Mouse (Mus musculus) midbrain, embryonic 12.5 days (tissue): ENCODE data around the gene Mrln. TPM values are rescaled to one million over a fixed set of nuclear protein-coding genes. Genes with fewer than 3 reads are reported as not detected.

Experiments
- ATAC-seq: fragments of 200-750 bp; cut with Nextera tagmentation; 2 replicates; pipeline ENCODE4 v1.8.0; 2017; ENCODE audit warnings: low read depth, moderate TSS enrichment, moderate library complexity; ENCODE audit not compliant: low FRiP score
- H3K27ac ChIP-seq: fragments of 300-500 bp; sonication (generic); replicated peaks from 2 replicates; pipeline ENCODE4 v1.5.1; 2016; ENCODE audit warnings: mild to moderate bottlenecking
- H3K27me3 ChIP-seq: fragments of 300-500 bp; sonication (generic); 2 replicates; pipeline ENCODE4 v1.6.1; 2016; ENCODE audit warnings: mild to moderate bottlenecking
- H3K36me3 ChIP-seq: fragments of 300-500 bp; sonication (generic); 2 replicates; pipeline ENCODE4 v1.6.1; 2016
- H3K4me1 ChIP-seq: fragments of 300-500 bp; sonication (generic); 2 replicates; pipeline ENCODE4 v1.6.1; 2016
- H3K4me2 ChIP-seq: fragments of 300-500 bp; sonication (generic); replicated peaks from 2 replicates; pipeline ENCODE4 v1.6.1; 2016; ENCODE audit warnings: mild to moderate bottlenecking, moderate library complexity
- H3K4me3 ChIP-seq: fragments of 300-500 bp; sonication (generic); 2 replicates; pipeline ENCODE4 v1.5.1; 2016; ENCODE audit warnings: mild to moderate bottlenecking
- H3K9ac ChIP-seq: fragments of 300-500 bp; sonication (generic); replicated peaks from 2 replicates; pipeline ENCODE4 v1.6.1; 2016; ENCODE audit warnings: mild to moderate bottlenecking, moderate library complexity
- H3K9me3 ChIP-seq: fragments of 300-500 bp; sonication (generic); 2 replicates; pipeline ENCODE4 v1.6.1; 2016; ENCODE audit warnings: mild to moderate bottlenecking
- whole genome bisulfite sequencing: fragments of 180-500 bp; shearing (Covaris S2); methylation state at CpG from one replicate; pipeline ENCODE4 v1.1.7; 2016; 5-methylcytosine and 5-hydroxymethylcytosine counted together
- polyA plus RNA-seq: library from polyadenylated mRNA; unstranded; fragments of >200 nt; fragmentation: Nextera tagmentation; extraction: Ambion mirVana; gene quantifications from 2 replicates; pipeline ENCODE4 v1.2.1, GENCODE M21; 2016

The Mrln gene
- polyA plus RNA-seq: 0.75 and 0.81 TPM in 2 replicates

GRCm38 (mm10) chr10:70204505-70205399, at the start of gene Mrln:
Gene Mrln, plus strand, starts transcription at chr10:70204664.
- no peaks in the 10 kb centered on the region for H3K9me3 ChIP-seq
- H3K27ac ChIP-seq: no peak within 1 kb of the TSS
- 72% methylated on average over 17 of the region's 17 CpGs for WGBS
- H3K9ac ChIP-seq: no peak within 1 kb of the TSS
- H3K4me2 ChIP-seq: no peak within 1 kb of the TSS
- no peak for ATAC-seq
- H3K36me3 ChIP-seq: no peaks in the 10 kb centered on the region
- H3K4me1 ChIP-seq: peaks cover 5% of the 10 kb centered on the region; the same call in 1 of the 2 replicates
- H3K4me3 ChIP-seq: no peak within 1 kb of the TSS
- H3K27me3 ChIP-seq: no peaks in the 10 kb centered on the region

GRCm38 (mm10) chr10:70156431-70157165, 47.9 kb upstream of the Mrln start:
- Histone ChIP-seq H3K4me1 (no peaks in the 10 kb centered on the region), H3K4me3 (no peak overlapping the region), H3K4me2 (no peak overlapping the region), H3K9ac (no peak overlapping the region), H3K27me3 (no peaks in the 10 kb centered on the region), H3K27ac (no peak overlapping the region), H3K9me3 (no peaks in the 10 kb centered on the region), H3K36me3 (peaks cover 45% of the 10 kb centered on the region)
- 67% methylated on average over 3 of the region's 3 CpGs for WGBS
- no peak for ATAC-seq

GRCm38 (mm10) chr10:70159651-70160320, 44.7 kb upstream of the Mrln start:
- no peak overlapping the region for H3K9ac ChIP-seq
- H3K4me3 ChIP-seq: no peak overlapping the region
- H3K9me3 ChIP-seq: no peaks in the 10 kb centered on the region
- ATAC-seq: no peak
- no peak overlapping the region; the same call in 1 of the 2 replicates for H3K27ac ChIP-seq
- H3K4me1 ChIP-seq: no peaks in the 10 kb centered on the region
- WGBS: 81% methylated on average over 12 of the region's 12 CpGs
- no peak overlapping the region for H3K4me2 ChIP-seq
- peaks cover 29% of the 10 kb centered on the region for H3K36me3 ChIP-seq
- no peaks in the 10 kb centered on the region for H3K27me3 ChIP-seq

- Histone ChIP-seq H3K27ac (no peak overlapping the region), H3K4me2 (no peak overlapping the region), H3K9ac (no peak overlapping the region), H3K27me3 (no peaks in the 10 kb centered on the region), H3K4me3 (no peak overlapping the region), H3K4me1 (no peaks in the 10 kb centered on the region), H3K9me3 (no peaks in the 10 kb centered on the region), H3K36me3 (peaks cover 20% of the 10 kb centered on the region)
- no peak for ATAC-seq
- 96% methylated on average over 12 of the region's 12 CpGs for WGBS
These were observed 43.7 kb upstream of the Mrln start for GRCm38 (mm10) chr10:70160811-70161210.

GRCm38 (mm10) chr10:70161504-70161903, 43.0 kb upstream of the Mrln start:
- ATAC-seq: no peak
- Histone ChIP-seq H3K9me3 (no peaks in the 10 kb centered on the region), H3K9ac (no peak overlapping the region), H3K36me3 (peaks cover 14% of the 10 kb centered on the region), H3K4me2 (no peak overlapping the region), H3K27ac (no peak overlapping the region), H3K27me3 (no peaks in the 10 kb centered on the region), H3K4me1 (no peaks in the 10 kb centered on the region), H3K4me3 (no peak overlapping the region)
- WGBS: 93% methylated on average over 14 of the region's 14 CpGs

- Histone ChIP-seq H3K27me3 (no peaks in the 10 kb centered on the region), H3K9ac (no peak overlapping the region), H3K4me2 (no peak overlapping the region), H3K27ac (no peak overlapping the region), H3K9me3 (no peaks in the 10 kb centered on the region), H3K4me3 (no peak overlapping the region), H3K4me1 (no peaks in the 10 kb centered on the region), H3K36me3 (peaks cover 11% of the 10 kb centered on the region)
- ATAC-seq: no peak
- 49% methylated on average over 5 of the region's 5 CpGs for WGBS
These were observed 40.8 kb upstream of the Mrln start for GRCm38 (mm10) chr10:70163681-70164080.

GRCm38 (mm10) chr10:70165877-70166276, 38.6 kb upstream of the Mrln start:
- Histone ChIP-seq H3K27ac (no peak overlapping the region), H3K4me1 (peaks cover 3% of the 10 kb centered on the region; the same call in 1 of the 2 replicates), H3K4me3 (no peak overlapping the region), H3K27me3 (no peaks in the 10 kb centered on the region), H3K36me3 (peaks cover 14% of the 10 kb centered on the region), H3K4me2 (no peak overlapping the region), H3K9ac (no peak overlapping the region), H3K9me3 (no peaks in the 10 kb centered on the region)
- WGBS: 86% methylated on average over 6 of the region's 6 CpGs
- ATAC-seq: no peak

- H3K4me3 ChIP-seq: no peak overlapping the region
- H3K9me3 ChIP-seq: no peaks in the 10 kb centered on the region
- H3K27me3 ChIP-seq: no peaks in the 10 kb centered on the region
- ATAC-seq: no peak
- no peak overlapping the region for H3K9ac ChIP-seq
- peaks cover 3% of the 10 kb centered on the region; the same call in 1 of the 2 replicates for H3K4me1 ChIP-seq
- no peak overlapping the region for H3K27ac ChIP-seq
- 92% methylated on average over 5 of the region's 5 CpGs for WGBS
- peaks cover 17% of the 10 kb centered on the region for H3K36me3 ChIP-seq
- no peak overlapping the region for H3K4me2 ChIP-seq
These were observed 38.0 kb upstream of the Mrln start for GRCm38 (mm10) chr10:70166427-70166826.

- WGBS: 86% methylated on average over 11 of the region's 11 CpGs
- Histone ChIP-seq H3K4me3 (no peak overlapping the region), H3K27me3 (no peaks in the 10 kb centered on the region), H3K4me2 (no peak overlapping the region), H3K9me3 (no peaks in the 10 kb centered on the region), H3K27ac (no peak overlapping the region), H3K36me3 (peaks cover 25% of the 10 kb centered on the region), H3K4me1 (peaks cover 3% of the 10 kb centered on the region; the same call in 1 of the 2 replicates), H3K9ac (no peak overlapping the region)
- ATAC-seq: no peak
These were observed 36.8 kb upstream of the Mrln start for GRCm38 (mm10) chr10:70167625-70168024.

- Histone ChIP-seq H3K4me2 (no peak overlapping the region), H3K4me1 (peaks cover 3% of the 10 kb centered on the region; the same call in 1 of the 2 replicates), H3K36me3 (peaks cover 25% of the 10 kb centered on the region), H3K9ac (no peak overlapping the region), H3K27me3 (no peaks in the 10 kb centered on the region), H3K27ac (peak overlapping the region; percentile 5; the same call in 1 of the 2 replicates), H3K9me3 (no peaks in the 10 kb centered on the region), H3K4me3 (no peak overlapping the region)
- WGBS: 88% methylated on average over 13 of the region's 13 CpGs
- no peak for ATAC-seq
These were observed 36.1 kb upstream of the Mrln start for GRCm38 (mm10) chr10:70168396-70168795.

- ATAC-seq: no peak
- Histone ChIP-seq H3K4me3 (no peak overlapping the region), H3K9me3 (no peaks in the 10 kb centered on the region), H3K4me1 (peaks cover 3% of the 10 kb centered on the region; the same call in 1 of the 2 replicates), H3K9ac (no peak overlapping the region), H3K27ac (peak overlapping the region; percentile 25; the same call in 1 of the 2 replicates), H3K36me3 (peaks cover 25% of the 10 kb centered on the region), H3K27me3 (no peaks in the 10 kb centered on the region), H3K4me2 (no peak overlapping the region)
- 80% methylated on average over 18 of the region's 18 CpGs for WGBS
These were observed 35.4 kb upstream of the Mrln start for GRCm38 (mm10) chr10:70169044-70169443.
